Mouse (Mus musculus): ENCODE data around the gene Stk10.

Gene Stk10

GRCm38 (mm10) chr11:32524122-32524920, 8.8 kb upstream of the Stk10 start:
- DNase-seq (ENCODE audit: low spot score), result no peak

- DNase-seq (ENCODE audit: low spot score), result no peak
Observed at GRCm38 (mm10) chr11:32527006-32527405, 6.1 kb upstream of the Stk10 start.

- DNase-seq (ENCODE audit: low spot score), result no peak
Observed at GRCm38 (mm10) chr11:32530151-32530550, 3.0 kb upstream of the Stk10 start.

- no peak for DNase-seq (ENCODE audit: low spot score)
Observed at GRCm38 (mm10) chr11:32531871-32532764, 987 bp upstream of the Stk10 start, which contains the start of gene Efcab9. Gene Efcab9, minus strand, starts transcription at chr11:32532081.

- no peak for DNase-seq (ENCODE audit: low spot score)
Observed at GRCm38 (mm10) chr11:32533482-32534261, 567 bp downstream of the Stk10 start.

GRCm38 (mm10) chr11:32534453-32535075, 1.5 kb downstream of the Stk10 start:
- no peak for DNase-seq (ENCODE audit: low spot score)

- no peak for DNase-seq (ENCODE audit: low spot score)
Observed at GRCm38 (mm10) chr11:32535646-32536045, 2.5 kb downstream of the Stk10 start.

- DNase-seq (ENCODE audit: low spot score), result no peak
Observed at GRCm38 (mm10) chr11:32536954-32537353, 3.8 kb downstream of the Stk10 start.

GRCm38 (mm10) chr11:32538435-32538834, 5.3 kb downstream of the Stk10 start:
- DNase-seq (ENCODE audit: low spot score), result no peak

GRCm38 (mm10) chr11:32538846-32539245, 5.7 kb downstream of the Stk10 start:
- no peak for DNase-seq (ENCODE audit: low spot score)

- DNase-seq (ENCODE audit: low spot score), result no peak
Observed at GRCm38 (mm10) chr11:32539717-32540116, 6.6 kb downstream of the Stk10 start.

GRCm38 (mm10) chr11:32540463-32540862, 7.4 kb downstream of the Stk10 start:
- no peak for DNase-seq (ENCODE audit: low spot score)

- DNase-seq (ENCODE audit: low spot score), result no peak
Observed at GRCm38 (mm10) chr11:32542181-32542580, 9.1 kb downstream of the Stk10 start.

GRCm38 (mm10) chr11:32542687-32543411, 9.7 kb downstream of the Stk10 start:
- no peak for DNase-seq (ENCODE audit: low spot score)

- DNase-seq (ENCODE audit: low spot score), result no peak
Observed at GRCm38 (mm10) chr11:32544041-32544440, 10.9 kb downstream of the Stk10 start.

- no peak for DNase-seq (ENCODE audit: low spot score)
Observed at GRCm38 (mm10) chr11:32544497-32544896, 11.4 kb downstream of the Stk10 start.

GRCm38 (mm10) chr11:32545605-32546004, 12.5 kb downstream of the Stk10 start:
- no peak for DNase-seq (ENCODE audit: low spot score)

GRCm38 (mm10) chr11:32546483-32546882, 13.4 kb downstream of the Stk10 start:
- DNase-seq (ENCODE audit: low spot score), result no peak

GRCm38 (mm10) chr11:32547391-32547947, 14.4 kb downstream of the Stk10 start:
- DNase-seq (ENCODE audit: low spot score), result no peak

GRCm38 (mm10) chr11:32548240-32548639, 15.1 kb downstream of the Stk10 start:
- DNase-seq (ENCODE audit: low spot score), result no peak

- no peak for DNase-seq (ENCODE audit: low spot score)
Observed at GRCm38 (mm10) chr11:32549236-32549635, 16.1 kb downstream of the Stk10 start.

Data from urinary bladder, postnatal 10 days (tissue).